Mouse (Mus musculus): ENCODE data around the gene Tmppe. TPM values are rescaled to one million over a fixed set of nuclear protein-coding genes. Genes with fewer than 3 reads are reported as not detected.

The Tmppe gene
- total RNA-seq, 2 experiments from 2014 or later = 1.4 to 1.5 TPM

DNA sequence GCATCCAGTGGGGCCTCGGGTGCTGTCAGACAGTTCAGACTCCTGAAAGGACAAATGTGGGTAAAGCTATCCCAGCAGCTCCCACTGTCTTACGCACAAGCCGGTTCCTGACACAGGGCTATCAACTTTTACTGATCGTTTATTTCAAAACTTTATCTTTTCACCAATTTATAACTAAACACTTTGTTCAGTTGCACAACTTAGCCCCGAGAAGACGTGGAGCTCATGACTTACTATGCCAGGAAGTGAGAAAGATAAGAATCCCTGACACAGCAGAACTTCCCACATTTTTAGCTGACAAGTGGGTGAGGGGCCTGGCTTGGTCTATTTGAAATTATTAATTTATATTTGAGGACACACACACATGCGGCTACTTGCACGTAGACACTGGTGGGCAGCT, 6.2 kb upstream of the Tmppe start:
- no peak for DNase-seq

DNA sequence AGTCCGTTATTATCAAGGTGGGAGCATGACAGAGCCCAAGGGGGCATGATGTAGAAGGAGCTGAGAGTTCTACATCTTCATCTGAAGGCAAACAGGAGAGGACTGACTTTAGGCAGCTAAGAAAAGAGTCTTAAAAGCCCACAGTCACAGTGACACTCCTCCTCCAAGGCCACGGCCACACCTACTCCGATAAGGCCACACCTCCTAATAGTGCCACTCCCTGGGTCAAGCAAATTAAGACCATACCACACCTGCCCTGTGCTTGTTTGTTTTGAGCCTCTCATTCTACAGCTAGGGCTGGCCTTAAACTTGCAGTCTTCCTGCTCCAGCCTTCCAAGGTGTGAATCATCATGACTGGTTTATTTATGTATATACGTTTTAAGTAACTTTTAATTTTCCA, 5.6 kb upstream of the Tmppe start:
- DNase-seq = no peak

DNA sequence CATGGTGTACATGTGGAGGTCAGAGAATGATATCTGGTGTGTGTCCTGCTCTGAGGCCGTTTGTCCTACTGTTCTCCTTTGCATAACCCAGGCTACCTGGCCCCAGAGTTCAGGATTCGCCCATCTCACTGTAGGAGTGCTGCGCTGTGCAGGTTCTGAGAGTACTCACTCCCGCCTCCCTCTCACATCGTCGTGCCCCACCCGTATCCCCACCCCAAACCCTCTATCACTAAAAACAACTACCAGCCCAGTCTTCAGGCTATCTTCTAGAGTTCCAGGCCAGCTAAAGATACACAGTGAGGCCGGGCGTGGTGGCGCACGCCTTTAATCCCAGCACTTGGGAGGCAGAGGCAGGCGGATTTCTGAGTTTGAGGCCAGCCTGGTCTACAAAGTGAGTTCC, 1.2 kb upstream of the Tmppe start:
- no peak for DNase-seq

- DNase-seq = no peak
These were observed 337 bp upstream of the Tmppe start for GRCm38 (mm10) chr9:114400588-114400948.

- DNase-seq = no peak
These were observed 778 bp downstream of the Tmppe start for GRCm38 (mm10) chr9:114401685-114402080.

GRCm38 (mm10) chr9:114407676-114408075, 6.8 kb downstream of the Tmppe start:
- no peak for DNase-seq

DNA sequence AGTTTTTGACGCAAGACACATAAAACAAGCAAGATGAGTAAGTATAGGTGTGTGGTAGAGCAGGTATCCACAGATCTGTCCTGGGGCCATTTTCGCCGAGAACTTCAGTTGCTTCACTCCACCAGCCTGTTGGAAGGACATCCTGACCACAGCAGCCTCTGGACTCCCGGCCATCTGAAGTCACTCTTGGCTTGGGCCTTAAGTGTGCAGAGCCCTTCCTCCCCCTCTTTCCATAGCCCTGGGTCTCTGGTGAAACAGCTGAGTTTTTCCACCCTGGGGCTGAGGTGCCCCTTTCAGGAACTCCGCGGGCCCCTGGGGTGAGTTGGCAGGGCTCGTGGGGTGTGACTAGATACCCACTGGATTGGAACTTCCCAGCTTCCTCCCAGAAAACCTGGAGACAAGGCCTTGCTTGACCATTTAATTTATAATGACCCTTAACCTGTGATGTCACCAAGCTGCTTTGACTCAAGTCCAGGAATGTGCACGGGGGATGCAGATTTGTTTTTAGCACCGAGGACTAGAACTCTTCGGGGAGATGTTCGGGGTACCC, 9.5 kb downstream of the Tmppe start:
- no peak for DNase-seq

DNA sequence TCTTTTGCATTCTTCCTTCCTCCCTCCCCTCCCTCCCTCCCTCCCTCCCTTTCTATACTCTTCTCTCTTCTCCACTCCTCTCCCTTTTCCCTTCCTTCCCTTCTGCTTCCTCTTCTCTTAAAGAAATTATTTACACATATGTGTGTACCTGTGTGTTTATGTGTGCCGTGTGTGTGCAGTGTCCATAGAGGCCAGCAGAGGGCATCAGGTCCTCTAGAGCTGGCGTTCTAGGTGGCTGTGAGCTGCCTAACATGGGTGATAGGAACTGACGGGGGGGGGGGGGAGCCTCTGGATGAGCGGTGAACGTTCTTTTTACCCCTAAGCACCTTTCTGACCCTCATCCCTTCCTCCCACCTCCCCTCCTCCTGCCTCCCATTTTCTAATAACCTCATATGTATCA, 10.4 kb downstream of the Tmppe start:
- no peak for DNase-seq

DNA sequence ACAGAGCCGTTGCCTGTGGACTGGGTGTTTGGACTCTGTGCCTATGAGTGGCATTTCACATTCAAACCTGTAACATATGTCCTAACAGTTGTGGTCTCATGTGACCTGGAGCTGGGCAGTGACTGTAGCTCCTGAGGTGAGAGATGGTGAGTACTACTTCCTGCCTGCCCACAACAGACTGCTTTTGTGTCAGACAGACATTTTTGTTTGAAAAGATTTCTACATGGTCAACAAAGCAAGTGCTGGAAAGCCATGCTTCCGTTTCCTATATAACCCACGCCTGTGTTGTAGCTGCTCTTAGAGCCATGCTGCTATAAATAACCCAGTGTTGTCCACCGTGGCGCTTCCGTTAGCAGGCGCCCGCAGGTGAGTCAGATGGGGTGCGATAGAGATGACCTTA, 11.5 kb downstream of the Tmppe start:
- no peak for DNase-seq

- no peak for DNase-seq
These were observed 13.0 kb downstream of the Tmppe start for GRCm38 (mm10) chr9:114413866-114414265.

- no peak for DNase-seq
These were observed 14.8 kb downstream of the Tmppe start for GRCm38 (mm10) chr9:114415701-114416100.

GRCm38 (mm10) chr9:114416646-114417517, 16.0 kb downstream of the Tmppe start:
- no peak for DNase-seq

GRCm38 (mm10) chr9:114418187-114418586, 17.3 kb downstream of the Tmppe start:
- DNase-seq = no peak

- DNase-seq = no peak
These were observed 19.5 kb downstream of the Tmppe start for GRCm38 (mm10) chr9:114420443-114420842.

DNA sequence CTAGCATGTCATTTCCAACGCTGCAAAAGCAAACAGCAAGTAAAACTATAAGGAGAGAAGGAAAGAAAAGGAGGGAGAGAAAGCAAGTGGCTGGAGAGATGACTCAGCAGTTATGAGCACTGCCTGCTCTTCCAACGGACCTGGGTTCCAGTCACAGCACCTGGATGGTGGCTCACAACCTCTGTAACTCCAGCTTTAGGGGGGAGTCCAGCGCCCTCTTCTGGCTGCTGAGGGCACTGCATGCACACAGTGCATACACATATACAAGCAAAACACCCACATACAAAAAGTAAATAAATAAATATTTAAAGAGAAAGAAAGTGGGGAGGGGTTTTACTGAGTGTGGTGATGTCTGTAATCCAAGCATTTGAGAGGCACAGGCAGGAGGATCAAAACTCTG, 20.1 kb downstream of the Tmppe start:
- DNase-seq = no peak

DNA sequence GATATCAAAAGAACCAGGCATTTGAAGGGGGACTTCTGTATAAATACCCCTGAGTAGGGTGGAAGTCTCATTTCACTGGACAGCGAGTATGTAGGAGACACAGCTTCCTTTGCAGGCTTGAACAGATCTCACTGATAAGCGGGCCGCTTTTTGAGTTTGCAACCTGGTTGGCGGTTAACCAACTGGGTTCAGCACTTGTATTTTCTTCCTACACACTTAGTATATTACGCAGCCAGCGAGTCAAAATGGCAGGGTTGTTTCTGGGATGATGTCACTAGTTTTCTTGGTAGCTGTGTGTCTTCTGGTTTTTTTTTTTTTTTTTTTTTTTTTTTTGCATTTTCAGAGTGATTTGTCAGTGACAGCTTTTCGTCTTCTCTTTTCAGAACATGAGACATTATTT, 20.9 kb downstream of the Tmppe start:
- no peak for DNase-seq

- no peak for DNase-seq
These were observed 24.7 kb downstream of the Tmppe start for GRCm38 (mm10) chr9:114425576-114425975.

DNA sequence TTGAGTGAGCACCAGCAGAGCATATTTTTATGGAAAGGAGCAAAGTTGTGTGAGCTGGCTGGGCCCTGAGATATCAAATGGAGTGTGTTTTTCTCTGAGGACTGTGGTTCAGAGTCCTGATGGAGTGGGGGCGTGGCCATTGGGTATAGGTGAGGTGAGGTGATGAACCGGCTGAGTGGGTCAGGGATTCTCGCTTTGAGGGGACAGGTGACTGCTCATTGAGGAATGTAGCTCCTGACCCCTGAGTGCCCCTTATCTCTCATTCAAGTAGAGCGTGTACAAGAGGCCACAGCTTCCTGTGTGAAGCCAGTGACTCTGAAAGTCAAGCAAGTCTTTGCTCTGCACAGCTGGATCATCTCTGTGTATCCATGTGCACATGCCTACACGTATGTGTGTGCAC, 25.3 kb downstream of the Tmppe start:
- no peak for DNase-seq

GRCm38 (mm10) chr9:114427425-114427824, 26.5 kb downstream of the Tmppe start:
- no peak for DNase-seq

- DNase-seq = no peak
These were observed 27.4 kb downstream of the Tmppe start for GRCm38 (mm10) chr9:114428103-114428834.

DNA sequence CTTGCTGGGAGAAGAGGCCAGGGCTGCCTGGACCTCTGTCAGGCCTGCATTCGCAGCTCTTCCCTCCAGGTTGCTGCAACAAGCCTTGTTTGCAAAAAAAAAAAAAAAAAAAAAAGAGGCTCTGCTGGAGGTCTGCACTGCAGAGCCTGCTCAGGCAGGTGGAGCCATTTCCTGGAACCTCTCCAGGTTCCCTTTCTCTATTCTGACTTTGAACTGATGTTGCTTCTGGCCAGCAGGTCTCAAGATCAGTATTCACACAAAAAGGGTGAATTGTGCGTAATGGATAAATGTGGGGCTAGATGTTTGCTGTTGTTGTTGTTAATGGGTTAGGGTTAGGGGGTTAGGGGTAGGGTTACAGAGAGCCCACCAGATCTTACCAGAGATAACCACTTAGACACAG, 34.8 kb downstream of the Tmppe start:
- no peak for DNase-seq

GRCm38 (mm10) chr9:114440548-114440947, 39.6 kb downstream of the Tmppe start:
- no peak for DNase-seq

- DNase-seq = no peak
These were observed 41.3 kb downstream of the Tmppe start for GRCm38 (mm10) chr9:114442225-114442624.
